Mouse (Mus musculus): Measurements from ENCODE around the gene Tmem56.

- no peak for TF ChIP-seq CTCF (IDR thresholded peaks at IDR 0.05; ENCODE audit: low read depth, low read length)
- no peak for TF ChIP-seq POLR2A (IDR thresholded peaks at IDR 0.05; ENCODE audit: extremely low read depth, insufficient read depth, low read length)
Measured at GRCm38 (mm10) chr3:121250048-121250447, 32.9 kb downstream of the Tmem56 start.
